Mouse (Mus musculus): Measurements from ENCODE around the gene Kat2b.
"Not testable (repeated sequence)": the region's sequence is repeated elsewhere in the genome, so short reads cannot be mapped to it uniquely, and the experiment has no call there.

Gene Kat2b

GRCm38 (mm10) chr17:53569829-53570228 lies 3.2 kb downstream of the Kat2b start:
- DNase-seq (ENCODE audit: extremely low read depth, low read depth), result peak; percentile 58

- DNase-seq (ENCODE audit: extremely low read depth, low read depth), result peak; percentile 79
These were observed 3.8 kb downstream of the Kat2b start for GRCm38 (mm10) chr17:53570361-53570875.

- not testable (repeated sequence) for DNase-seq (ENCODE audit: extremely low read depth, low read depth)
These were observed 4.3 kb downstream of the Kat2b start for GRCm38 (mm10) chr17:53570932-53571331.

DNA sequence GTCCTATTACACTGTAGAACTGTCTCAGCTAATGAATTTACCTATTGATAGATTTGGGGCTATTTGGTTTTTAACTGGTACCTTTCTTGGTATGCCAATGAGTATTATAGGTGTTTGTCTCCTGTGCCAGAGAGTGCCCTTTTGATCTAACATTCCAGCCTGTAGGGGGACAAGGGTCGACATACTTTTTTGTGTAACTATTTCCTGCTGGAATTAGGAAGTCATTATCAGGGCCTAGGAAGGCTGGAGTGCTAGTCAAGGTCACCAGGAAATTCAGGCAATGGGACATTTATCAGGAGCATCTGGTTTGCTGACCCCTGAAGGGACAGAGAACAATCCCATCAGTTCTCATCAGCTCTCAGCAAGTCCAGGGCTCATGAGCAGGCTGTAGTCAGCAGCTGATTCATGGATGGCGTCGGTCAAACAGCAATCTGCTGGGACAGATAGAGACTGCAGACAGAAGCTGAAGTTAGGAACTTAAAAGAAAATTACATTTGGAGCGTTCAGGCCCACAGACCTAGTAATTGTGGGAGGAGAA lies 6.4 kb downstream of the Kat2b start:
- no peak for DNase-seq (ENCODE audit: extremely low read depth, low read depth)

DNA sequence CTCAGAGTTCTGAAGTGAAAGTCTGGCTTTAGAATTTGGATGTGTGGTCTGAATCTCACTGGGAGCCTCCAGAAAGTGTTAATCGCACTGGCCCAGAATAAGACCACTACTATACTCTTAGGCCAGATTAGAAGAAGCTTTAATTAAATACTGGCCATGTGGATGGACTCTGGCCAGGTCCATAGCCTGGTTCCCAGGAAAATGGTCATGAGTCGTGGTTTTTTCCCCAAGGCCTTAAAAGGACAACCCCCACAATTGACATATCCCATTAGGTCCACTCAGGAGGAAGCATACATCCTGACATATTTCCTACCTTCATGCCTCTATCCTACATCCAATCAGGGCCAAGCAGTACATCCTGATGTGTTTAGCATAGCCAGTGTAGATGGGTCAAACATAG lies 10.5 kb downstream of the Kat2b start:
- no peak for DNase-seq (ENCODE audit: extremely low read depth, low read depth)

GRCm38 (mm10) chr17:53577754-53578153 lies 11.1 kb downstream of the Kat2b start:
- DNase-seq (ENCODE audit: extremely low read depth, low read depth), result no peak

GRCm38 (mm10) chr17:53578249-53578648 lies 11.6 kb downstream of the Kat2b start:
- no peak for DNase-seq (ENCODE audit: extremely low read depth, low read depth)

- no peak for DNase-seq (ENCODE audit: extremely low read depth, low read depth)
These were observed 12.1 kb downstream of the Kat2b start for GRCm38 (mm10) chr17:53578776-53579175.

GRCm38 (mm10) chr17:53579612-53580011 lies 13.0 kb downstream of the Kat2b start:
- no peak for DNase-seq (ENCODE audit: extremely low read depth, low read depth)

DNA sequence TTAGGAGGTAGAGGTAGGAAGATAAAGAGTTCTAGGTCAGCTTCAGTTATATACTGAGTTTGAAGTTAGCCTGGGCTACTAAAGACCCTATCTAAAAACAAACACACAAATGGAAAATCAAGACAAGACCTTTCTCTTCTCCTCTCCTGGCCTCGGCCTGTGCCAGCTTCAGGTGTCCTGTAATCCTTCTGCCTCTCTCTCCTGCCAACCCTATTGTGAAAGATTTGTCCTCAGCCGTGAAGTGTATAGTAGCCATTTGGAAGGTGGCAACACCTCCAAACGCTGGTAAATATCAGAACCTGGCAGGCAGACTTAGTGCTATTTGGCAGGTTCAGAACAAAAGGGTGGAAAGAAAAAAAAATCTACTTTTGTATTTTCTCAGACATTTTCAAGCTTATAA lies 13.6 kb downstream of the Kat2b start:
- no peak for DNase-seq (ENCODE audit: extremely low read depth, low read depth)

GRCm38 (mm10) chr17:53582026-53582585 lies 15.4 kb downstream of the Kat2b start:
- DNase-seq (ENCODE audit: extremely low read depth, low read depth), result no peak

GRCm38 (mm10) chr17:53582805-53583204 lies 16.1 kb downstream of the Kat2b start:
- no peak for DNase-seq (ENCODE audit: extremely low read depth, low read depth)

DNA sequence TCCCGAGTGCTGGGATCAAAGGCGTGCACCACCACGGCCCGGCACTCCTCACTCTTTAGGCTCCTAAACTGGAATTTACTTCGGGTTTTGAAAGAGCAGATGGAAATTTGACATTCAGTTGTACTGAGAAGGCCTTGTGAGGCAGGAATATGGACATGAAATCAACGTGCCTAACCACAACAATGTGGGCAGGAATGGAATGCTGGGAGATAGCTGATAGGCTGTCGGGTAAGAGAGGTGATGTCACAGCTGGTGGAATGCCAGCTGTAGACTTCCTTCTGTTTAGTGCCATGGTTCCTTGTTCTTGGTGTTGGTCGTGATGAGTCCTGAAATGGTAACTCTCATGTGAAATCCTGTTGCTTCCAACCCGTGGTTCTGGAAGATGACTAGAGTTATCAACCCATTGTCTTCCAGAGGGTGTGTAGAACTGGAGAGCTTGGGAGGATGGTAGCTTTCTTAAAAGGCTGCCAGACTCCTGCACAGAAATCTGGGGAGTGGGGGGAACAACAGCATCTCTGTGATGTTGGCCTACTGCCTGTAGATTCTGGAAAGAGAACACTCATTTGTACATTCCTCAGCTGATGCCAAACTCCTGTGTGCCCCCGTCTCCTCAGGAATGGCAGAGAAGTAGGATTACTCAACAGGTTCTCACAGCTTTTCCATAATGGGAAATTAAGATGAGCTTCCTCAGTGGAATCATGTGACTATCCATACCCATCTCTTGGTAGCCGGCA lies 17.4 kb downstream of the Kat2b start:
- DNase-seq (ENCODE audit: extremely low read depth, low read depth), result no peak

GRCm38 (mm10) chr17:53587074-53587851 lies 20.6 kb downstream of the Kat2b start:
- DNase-seq (ENCODE audit: extremely low read depth, low read depth), result peak; percentile 85

DNA sequence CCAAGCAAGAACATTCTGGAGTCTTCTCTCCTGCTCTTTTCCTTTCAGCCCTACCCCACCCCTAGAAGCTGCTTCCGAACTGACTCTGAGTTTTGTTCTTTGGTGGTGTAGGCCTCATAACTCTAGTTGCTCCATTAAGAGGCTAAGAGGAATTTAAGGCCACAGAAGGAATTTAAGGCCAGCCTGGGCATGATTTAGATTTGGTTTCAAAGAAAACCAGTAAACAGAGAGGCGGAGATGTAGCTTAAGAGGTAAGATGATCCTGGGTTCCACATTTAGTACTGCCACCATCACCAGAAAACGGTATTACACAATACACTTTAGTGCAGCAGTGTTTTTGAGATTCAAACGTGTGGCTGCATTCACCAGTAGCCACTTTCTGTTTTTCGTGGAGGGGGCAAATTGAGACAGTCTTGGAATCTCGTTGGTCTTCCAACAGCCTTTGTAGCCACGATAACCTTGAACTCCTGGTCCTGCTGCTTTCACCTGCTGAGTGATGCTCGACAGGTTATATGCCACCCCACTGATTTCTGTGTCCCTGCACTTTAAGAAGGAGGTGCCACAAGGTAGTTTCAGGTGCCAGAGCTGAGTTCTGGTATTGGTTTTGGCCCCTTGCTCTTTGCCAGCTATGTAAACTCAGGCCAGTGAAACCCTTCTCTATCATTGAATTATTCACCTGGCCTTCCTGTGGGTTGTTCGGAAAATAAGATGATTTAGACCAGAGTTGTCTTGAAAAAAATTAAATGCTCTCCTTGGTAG lies 21.6 kb downstream of the Kat2b start:
- no peak for DNase-seq (ENCODE audit: extremely low read depth, low read depth)

DNA sequence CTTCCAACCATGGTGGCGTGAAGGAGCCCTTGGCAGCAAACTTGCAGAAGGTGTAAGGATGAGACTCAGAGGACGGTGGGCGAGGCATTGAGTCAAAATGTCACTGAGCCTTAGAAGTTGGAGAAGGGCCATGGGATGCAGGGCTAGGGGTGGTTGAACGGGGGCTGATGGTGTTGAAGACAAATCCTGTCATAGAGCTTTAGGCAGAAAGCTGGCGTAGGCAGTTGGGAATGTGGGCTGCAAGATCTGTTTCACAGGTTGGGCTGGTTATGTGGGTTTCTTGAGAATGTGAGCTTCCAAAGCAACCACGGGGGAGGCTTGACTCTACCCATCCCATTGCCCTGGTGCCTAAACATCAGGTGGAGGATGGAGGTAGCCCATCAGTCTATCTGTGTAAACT lies 23.4 kb downstream of the Kat2b start:
- DNase-seq (ENCODE audit: extremely low read depth, low read depth), result no peak

- DNase-seq (ENCODE audit: extremely low read depth, low read depth), result no peak
These were observed 25.2 kb downstream of the Kat2b start for GRCm38 (mm10) chr17:53591910-53592309.

- DNase-seq (ENCODE audit: extremely low read depth, low read depth), result peak; percentile 33
These were observed 27.9 kb downstream of the Kat2b start for GRCm38 (mm10) chr17:53594590-53594989.

GRCm38 (mm10) chr17:53595527-53595926 lies 28.9 kb downstream of the Kat2b start:
- DNase-seq (ENCODE audit: extremely low read depth, low read depth), result no peak

GRCm38 (mm10) chr17:53596314-53596882 lies 29.7 kb downstream of the Kat2b start:
- peak; percentile 49 for DNase-seq (ENCODE audit: extremely low read depth, low read depth)
